Mouse (Mus musculus) heart, adult 2 months (tissue): Measurements from ENCODE around the gene Synpo2l.

Source experiments
- CTCF ChIP-seq: fragments of 200-600 bp; IDR thresholded peaks from 2 replicates; pipeline ENCODE4 v1.8.1; 2022; ENCODE audit warnings: antibody characterized with exemption, mild to moderate bottlenecking, moderate library complexity
- POLR2A ChIP-seq: fragments of 200-500 bp; IDR thresholded peaks from 2 replicates; pipeline ENCODE4 v1.6.1; 2011; ENCODE audit warnings: mild to moderate bottlenecking, low read depth, low read length, control low read depth; ENCODE audit not compliant: insufficient read depth

GRCm38 (mm10) chr14:20626447-20626846 is 41.7 kb downstream of the Synpo2l start:
- TF ChIP-seq POLR2A (no peak), CTCF (no peak)
